Mouse (Mus musculus): ENCODE measurements around the gene Xntrpc.

Xntrpc gene

DNA sequence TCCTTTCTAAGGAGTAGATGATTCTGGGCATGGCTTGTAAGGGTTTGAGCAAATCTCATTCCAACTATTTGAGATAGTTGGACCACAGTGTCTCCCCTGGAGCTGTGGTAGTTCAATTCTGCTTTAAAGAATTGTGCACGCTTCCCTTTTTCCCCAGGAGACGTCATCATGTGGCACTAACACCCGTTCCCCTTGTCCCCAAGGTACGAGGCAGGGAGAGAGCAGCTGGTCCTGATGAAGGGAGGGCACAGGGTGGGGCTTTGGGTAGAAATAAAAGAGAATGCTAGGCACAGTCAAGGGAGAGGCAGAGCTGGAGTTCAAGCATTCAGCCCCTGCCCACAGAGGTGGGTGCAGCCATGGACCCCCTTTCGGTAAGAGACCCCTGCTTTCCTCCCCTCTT is 17.3 kb downstream of the Xntrpc start, which contains the start of gene Trpc2:
Gene Trpc2 (plus strand): TSS at position 301 of the 400 bp plus-strand sequence.
- DNase-seq, result no peak

DNA sequence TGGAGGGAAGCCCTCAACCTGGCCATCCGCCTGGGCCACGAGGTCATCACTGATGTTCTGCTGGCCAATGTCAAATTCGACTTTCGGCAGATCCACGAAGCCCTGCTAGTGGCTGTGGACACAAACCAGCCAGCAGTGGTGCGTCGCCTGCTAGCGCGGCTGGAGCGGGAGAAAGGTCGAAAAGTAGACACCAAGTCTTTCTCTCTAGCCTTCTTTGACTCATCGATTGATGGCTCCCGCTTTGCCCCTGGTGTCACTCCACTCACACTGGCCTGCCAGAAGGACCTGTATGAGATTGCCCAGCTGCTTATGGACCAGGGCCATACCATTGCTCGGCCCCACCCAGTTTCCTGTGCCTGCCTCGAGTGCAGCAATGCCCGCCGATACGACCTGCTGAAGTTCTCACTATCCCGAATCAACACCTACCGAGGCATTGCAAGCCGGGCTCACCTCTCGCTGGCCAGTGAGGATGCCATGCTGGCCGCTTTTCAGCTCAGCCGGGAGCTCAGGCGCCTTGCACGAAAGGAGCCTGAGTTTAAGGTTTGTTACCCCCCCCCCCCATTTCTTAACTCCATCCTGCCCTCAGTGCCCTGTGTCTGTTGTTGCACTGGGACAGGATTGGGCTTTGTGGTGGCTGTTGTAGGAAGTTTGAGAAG is 18.7 kb downstream of the Xntrpc start:
- no peak for DNase-seq

DNA sequence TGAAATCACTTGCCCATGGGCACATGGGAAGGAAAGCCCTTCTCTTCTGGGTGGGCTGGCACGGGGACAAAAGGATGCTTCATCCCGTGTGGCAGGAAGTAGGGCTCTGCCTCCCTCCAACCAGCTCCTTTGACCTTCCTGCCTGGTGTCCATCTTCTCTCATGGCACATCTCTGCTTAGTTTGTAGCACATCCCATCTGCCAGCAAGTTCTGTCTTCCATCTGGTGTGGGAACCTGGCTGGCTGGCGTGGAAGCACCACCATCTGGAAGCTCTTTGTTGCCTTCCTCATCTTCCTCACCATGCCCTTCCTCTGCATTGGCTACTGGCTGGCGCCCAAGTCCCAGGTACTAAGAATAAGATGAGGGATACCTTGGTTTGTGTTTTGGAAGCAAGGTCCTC is 21.8 kb downstream of the Xntrpc start:
- DNase-seq, result no peak

DNA sequence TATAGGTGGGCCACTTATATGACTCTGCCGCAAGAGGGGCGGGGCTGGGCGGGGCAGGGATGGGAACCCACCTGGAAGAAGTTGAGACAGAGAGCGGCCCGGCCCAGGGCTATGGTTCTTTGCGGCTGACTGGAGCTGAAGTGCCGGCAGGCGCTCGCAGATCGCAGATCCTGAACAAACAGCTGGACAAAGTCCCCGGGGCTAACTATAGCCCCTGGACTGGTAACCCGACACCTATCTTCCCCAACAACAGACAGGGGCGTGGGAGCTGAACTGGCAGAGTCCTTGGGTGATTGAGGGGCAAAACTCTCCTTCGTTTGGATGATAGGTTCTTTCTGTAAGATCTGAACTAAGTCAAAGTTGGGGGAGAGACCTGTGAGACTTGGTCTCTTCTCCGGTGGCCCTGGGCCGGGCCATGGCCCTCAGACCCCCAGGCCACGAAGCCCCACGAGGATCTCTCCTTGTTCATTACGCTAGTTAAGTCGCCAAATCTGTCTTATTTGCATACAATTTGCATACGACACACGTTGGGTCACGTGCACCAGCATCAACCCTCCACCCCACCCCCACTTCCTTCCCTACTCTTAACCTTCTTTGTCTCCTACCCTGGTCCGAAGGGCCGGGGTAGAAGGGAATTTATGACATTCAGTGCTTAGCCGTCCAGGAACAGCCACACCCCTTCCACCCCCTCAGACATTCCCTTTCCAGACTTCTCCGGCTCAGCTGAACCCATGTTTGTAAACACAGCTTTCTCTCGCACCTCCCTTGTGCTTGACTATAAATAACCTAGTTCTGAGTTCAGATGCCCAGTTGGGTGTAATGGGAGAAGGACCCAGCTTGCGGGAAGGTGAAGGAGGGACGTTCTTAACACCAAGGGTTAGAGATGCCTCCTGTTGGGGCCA is 34.5 kb downstream of the Xntrpc start:
- peak; percentile 70 for DNase-seq

DNA sequence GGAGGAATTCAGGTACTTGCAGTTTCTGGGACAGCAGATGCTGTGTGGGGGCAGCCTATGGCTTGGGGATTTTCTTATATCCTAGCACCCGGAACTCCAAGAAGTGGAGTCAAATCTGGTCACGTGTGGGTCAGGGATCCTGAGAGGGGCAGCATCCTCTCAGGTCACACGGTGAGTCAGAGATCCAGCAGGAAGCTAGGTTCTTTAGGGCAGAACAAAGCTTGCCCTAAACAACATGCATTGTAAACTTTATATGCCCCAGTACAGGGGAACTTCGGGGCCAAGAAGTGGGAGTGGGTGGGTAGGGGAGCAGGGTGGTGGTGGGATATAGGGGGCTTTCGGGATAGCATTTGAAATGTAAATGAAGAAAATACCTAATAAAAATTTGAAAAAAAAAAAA is 35.4 kb downstream of the Xntrpc start:
- DNase-seq, result no peak

DNA sequence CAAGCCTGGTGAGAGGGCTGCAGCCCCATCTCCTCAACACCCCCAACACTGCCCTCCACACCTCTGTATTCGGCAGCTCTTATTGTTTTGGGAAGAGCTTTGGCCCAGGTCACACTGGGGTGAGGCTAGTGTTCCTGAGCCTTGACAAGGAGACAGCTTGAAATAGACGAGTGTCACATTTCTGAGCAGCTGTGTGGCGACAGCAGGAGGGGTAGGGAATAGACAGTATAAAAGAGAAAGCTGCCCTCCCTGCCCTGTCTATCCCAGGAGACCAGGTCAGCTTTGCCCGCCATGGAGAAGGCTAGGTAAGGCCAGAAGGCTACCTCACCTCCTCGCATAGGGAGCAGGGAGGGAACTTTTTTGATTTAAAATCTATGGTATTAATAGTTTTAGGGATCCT is 36.0 kb downstream of the Xntrpc start, which contains the start of gene Art1:
Gene Art1 (plus strand): TSS at position 257 of the 400 bp plus-strand sequence.
- DNase-seq, result no peak

DNA sequence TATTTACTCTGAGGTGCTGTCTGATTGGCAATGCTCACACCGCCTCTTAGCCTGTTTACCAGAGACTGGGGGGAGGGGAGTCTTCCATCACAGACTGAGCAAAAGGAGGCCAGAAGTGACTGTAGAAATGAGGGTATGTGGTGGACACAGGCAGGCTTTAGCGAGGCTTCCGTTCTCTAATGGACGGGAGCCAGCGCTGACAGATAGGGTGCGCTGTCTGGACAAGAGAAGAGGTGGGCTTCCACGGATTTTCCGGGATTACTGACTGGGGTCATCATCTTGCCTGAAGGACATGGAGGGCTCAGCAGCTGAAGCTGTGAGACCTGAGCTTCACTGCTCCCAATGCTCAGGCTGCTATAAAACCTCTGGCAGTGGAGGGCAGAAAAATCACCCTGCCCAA is 36.7 kb downstream of the Xntrpc start:
- DNase-seq, result no peak

DNA sequence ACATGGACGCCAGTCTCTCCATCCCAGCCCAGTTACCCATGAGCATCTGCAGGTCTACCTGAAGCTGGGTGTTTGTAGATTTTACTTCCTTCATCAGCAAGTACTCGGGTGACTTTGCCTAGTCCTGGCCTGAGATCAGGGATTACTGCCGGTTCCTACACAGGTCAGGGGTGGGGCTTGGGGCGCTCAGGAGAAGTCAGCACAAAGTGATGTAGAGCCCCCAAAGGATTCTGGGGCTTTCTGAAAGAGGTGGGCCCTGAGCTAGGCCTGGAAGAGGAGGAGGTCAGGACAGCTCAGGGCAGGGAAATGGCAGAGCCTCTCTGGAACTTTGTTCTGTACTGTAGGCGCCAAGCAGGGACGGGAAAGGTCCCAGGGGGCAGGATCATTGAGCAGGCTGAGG is 37.2 kb downstream of the Xntrpc start:
- DNase-seq, result no peak

DNA sequence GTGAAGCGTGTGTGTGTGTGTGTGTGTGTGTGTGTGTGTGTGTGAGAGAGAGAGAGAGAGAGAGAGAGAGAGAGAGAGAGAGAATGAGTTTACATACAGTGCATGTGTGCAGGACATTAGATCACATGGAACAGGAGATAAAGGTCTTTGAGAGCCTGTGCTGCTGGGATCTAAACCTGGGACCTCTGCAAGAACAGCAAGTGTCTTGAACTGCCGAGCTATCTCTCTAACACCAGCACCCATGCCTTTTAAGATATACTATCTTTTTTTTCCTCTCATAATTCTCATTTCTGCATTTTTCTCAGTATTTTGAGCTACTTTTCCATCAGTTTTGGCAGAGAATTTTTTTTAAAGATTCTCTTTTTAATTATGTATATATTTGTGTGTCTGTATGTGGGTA is 38.0 kb downstream of the Xntrpc start:
- DNase-seq, result no peak

DNA sequence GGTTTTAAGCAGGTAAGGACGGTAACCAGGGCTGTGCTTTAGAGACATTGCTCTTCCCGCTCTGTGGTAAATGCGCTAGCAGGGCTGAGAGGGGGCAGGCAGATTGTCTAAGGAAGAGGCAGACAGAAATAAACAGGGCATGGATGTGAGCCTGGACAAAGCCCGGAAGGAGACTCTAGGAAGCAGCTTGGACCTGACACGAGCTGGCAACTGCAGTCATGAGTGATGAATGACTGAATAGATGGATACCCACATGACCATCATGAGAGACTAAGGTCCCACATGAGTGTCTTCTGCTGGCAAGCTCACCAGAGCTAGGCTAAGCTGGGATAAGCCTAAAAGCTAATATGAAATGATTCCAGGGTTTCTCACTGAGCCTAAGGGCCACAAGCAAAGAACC is 38.6 kb downstream of the Xntrpc start:
- DNase-seq, result no peak

DNA sequence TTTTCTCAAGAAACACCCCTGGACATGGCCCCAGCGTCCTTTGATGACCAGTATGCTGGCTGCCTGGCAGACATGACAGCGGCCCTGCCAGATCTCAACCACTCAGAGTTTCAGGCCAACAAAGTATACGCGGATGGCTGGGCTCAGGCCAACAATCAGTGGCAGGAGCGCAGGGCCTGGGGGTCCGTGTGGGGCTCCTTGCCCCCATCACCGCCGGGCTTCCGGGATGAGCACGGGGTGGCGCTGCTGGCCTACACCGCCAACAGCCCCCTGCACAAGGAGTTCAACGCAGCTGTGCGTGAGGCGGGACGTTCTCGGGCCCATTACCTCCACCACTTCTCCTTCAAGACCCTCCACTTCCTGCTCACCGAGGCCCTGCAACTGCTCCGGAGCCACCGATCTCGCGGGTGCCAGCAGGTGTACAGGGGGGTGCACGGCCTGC is 41.2 kb downstream of the Xntrpc start:
- peak; percentile 81 for DNase-seq

DNA sequence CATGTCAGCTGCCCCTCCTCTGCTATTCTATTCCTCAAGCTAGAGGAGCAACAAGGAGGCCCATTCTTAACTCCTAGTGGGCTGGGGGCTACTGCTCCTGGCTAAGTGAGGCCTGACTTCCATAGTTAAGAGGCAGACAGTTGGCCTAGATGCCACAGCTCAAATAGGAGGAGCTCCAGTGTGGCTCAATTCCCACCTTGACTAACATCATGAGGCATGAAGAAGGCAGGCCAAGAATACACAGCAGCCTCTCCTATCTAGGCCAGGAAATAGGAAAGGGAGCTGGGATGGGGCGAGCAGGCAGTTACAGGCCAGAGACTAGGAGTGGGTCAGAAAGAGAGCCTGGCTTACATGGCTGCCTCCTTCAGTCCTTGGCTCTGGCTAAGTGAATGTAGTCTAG is 42.7 kb downstream of the Xntrpc start:
- DNase-seq, result no peak

DNA sequence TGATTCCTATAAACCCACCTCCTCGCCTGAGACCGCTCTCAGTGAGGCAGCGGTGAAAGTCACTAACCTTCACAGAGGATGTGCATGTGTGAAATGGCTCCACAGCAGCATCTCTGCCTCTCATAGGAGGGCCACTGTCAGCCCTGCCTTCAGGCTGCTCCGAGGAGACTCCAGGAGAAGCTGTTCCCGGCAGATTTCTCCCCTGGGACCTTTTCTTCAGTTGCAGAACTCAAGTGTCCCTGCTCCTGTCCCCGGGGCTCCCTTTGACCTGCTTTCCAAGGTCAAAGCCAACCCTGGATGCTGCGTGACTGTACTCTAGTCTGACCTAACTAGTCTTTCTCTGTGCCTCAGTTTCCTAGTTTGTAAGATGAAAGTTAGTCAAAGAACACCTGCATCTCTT is 43.7 kb downstream of the Xntrpc start, which contains the start of gene Art5:
Gene Art5 (minus strand): TSS at position 319 of the 400 bp plus-strand sequence.
- no peak for DNase-seq

DNA sequence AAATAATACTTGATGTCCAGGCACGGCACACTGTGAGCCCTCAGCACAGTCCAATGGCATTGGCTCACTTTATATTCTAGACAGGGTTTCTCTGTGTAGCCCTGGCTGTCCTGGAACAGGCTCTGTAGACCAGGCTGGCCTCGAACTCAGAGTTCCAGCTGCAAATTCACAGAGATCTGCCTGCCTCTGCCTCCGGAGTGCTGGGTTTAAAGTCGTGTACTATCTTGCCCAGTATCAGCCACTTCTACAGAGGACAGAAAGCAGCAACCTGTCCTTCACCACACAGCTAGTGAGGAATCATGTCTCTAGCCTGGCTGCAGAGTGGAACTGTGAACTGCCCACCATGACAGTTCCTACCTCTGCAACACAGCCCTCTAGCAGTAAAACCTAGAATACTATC is 44.2 kb downstream of the Xntrpc start:
- no peak for DNase-seq

DNA sequence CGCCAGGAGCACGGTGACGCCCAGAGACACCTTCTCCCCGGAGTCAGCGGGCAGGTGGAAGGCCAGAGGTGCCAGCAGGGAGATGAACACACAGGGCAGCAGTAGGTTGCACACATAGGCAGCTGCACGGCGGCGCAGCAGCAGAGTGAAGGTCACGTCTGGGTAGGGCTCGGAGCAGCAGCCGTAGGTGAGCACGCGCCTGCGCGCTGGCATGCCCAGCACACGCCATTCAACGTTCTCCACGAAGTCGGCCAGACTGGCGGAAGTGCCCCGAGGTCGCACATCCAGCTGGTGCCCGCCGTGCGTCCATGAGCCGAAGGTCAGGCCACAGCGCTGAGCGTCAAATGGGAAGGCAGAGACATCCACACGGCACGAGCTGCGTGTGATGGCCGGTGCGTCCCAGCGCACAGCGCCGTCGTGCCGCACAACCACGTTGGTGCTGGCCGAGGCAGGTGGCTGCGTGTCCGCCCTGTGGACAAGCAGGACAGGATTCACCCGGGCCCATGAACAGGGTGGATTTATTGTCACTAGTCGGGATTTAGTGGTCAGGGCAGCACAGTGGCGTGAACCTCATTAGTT is 47.7 kb downstream of the Xntrpc start:
- no peak for DNase-seq

DNA sequence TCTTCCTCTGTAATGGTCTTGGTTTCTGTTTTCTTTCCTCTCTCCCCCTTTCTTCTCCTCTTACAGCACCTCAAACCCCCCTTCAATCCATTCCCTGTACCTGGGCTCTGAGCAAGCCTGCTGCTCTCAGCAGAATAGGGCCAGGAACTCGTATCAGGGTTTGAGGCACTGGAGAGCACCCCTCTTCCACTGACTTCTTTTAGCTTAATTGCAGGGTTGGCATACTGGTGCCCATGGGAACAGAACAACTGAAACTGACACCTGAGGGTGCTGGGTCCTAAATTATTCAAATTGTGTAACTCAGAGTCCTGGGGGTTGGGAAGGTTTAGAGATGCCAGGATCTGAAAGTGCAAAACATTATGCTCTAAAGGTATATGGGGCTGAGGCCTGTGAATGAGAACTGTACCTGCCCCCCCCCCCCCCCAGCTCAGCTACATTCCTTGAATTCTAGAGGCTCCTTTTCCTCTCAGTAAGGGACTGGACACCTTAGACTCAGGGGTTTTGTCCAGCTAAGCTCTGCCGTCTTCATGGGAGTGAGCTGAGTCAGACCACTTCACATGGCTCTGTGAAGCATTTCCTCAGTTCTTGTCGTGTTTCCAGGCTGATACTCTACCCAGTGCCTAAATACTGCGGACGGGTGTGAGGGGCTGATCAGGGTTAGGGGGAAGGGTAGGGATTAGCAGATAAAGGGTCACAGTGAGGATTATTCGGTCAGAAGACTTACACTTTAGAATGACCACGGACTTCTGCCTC is 51.2 kb downstream of the Xntrpc start, which contains the start of gene Chrna10:
Gene Chrna10 (minus strand): TSS at position 250 of the 753 bp plus-strand sequence.
- DNase-seq, result no peak

DNA sequence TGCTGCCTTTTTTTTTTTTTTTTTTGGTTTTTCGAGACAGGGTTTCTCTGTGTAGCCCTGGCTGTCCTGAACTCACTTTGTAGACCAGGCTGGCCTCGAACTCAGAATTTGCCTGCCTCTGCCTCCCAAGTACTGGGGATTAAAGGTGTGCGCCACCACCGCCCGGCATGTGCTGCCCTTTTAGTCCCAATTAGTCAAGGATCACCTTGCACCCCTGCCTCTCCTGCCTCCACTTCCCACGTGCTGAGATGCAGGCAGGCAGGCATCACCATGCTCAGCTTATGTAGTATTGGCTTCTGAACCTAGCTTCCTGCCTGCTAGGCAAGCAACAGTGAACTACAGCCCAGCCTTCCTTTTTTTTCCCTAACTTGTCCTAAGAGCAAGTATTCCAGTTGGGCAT is 51.9 kb downstream of the Xntrpc start:
- no peak for DNase-seq

DNA sequence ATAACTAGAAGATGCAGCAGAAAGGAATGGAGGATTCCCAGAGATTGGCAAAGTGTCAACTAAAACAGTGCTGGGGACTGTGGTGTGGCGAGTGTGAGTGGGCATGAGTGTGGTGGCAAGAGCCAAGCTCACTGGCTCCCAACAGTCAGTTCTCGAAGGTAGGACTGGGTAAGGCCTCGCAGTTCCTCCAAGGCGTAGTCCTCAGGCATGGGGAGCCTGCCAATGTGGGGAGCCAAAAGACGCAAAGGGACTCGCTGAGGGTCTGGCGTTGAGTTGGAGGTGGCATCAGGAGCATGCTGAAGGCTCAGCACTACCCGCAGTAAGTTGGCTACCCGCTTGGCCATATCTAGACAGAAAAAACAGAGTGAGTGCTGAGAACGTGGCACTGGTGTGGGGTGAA is 54.8 kb downstream of the Xntrpc start:
- DNase-seq, result no peak

DNA sequence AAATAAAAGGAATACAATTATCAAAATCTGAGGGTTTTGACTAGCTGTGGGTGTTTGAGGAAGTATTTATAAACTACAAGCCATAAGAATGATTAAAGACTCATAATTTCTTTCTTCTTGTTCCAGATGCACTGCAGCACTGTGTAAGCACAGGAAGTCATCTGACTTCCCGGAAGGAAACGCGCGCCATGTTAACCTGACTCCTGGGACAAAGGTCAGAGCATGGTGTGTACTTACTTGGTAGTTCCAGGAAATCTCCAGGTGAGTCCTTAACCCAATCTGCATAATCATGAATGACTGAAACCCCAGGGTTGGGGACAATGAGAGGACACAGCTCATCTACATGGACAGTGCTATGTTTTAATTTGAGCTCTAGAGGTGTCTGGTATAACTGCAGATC is 66.9 kb downstream of the Xntrpc start:
- no peak for DNase-seq

DNA sequence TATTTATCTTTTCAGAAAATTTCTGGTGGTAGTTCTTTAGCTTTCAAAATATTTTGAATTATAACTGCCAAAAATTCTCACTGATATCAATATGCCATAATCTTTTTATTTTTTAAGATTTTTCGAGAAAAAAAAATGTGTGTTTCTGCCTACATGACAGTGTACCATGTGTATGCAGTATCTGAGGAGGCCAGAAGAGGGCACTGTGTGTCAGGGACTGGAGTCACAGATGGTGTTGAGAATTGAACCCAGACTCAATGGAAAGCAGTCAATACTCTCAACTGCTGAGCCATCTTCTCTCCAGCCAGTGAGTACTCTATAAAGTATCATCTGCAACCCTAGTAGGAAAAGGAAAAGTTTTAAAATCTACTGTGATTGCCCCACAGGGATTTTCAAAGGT is 72.0 kb downstream of the Xntrpc start:
- DNase-seq, result peak; percentile 72

DNA sequence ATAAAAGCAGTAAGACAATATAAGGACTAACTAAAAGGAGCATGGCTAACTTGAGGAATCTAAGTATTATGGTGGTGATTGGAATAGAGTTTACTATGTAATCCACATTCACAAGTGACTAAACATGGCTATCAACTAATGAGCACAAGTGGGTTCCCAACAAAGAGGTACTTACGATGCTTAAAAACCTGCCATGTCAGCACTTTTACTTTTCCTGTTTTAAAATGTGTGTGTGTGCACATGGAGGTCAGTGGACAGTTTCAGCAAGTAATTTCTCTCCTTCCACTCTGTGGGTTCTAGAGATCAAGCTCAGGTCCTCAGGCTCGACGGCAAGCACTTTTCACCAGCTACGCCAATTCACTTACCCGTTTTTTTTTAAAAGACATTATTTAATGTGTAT is 72.4 kb downstream of the Xntrpc start:
- DNase-seq, result no peak

Data from thymus, postnatal 14 days (tissue).